Mouse (Mus musculus): ENCODE results near the gene Armc10. TPM values are rescaled to one million over a fixed set of nuclear protein-coding genes. Genes with fewer than 3 reads are reported as not detected.
"Not testable (repeated sequence)": the region's sequence is repeated elsewhere in the genome, so short reads cannot be mapped to it uniquely, and the experiment has no call there.

The Armc10 gene
- polyA plus RNA-seq, 1 experiment from 2014 or later = 93.1 TPM

DNA sequence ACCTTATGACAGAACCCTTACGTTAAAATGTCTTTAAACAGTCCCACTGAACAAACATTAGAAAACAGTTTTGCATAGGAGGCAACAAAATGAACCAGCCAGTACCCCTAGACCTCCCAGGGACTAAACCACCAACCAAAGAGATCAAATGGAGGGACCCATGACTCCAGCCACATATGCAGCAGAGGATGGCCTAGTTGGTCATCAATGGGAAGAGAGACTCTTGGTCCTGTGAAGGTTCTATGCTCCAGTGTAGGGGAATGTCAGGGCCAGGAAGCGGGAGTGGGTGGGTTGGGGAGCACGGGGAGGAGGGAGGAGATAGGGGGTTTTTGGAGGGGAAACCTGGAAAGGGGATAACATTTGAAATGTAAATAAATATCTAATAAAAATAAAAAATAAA, 53.9 kb downstream of the Armc10 start:
- H3K4me3 ChIP-seq (ENCODE audit: low read depth, low read length); ATAC-seq (ENCODE audit: low FRiP score); H3K27me3 ChIP-seq (ENCODE audit: control insufficient read depth, insufficient read depth, low read length); H3K9me3 ChIP-seq (ENCODE audit: control insufficient read depth, low read length); H3K4me1 ChIP-seq (ENCODE audit: control insufficient read depth, insufficient read depth, low read length); H3K27ac ChIP-seq (ENCODE audit: low read depth, low read length); H3K9ac ChIP-seq (ENCODE audit: low read length); H3K36me3 ChIP-seq (ENCODE audit: control insufficient read depth, insufficient read depth, low read length): not testable (repeated sequence)
- 84% methylated on average over 3 of the region's 3 CpGs for WGBS
- H3K4me2 ChIP-seq = peak overlapping the region; percentile 30
- DNase-seq (ENCODE audit: low spot score, missing footprints) = peak; percentile 49

DNA sequence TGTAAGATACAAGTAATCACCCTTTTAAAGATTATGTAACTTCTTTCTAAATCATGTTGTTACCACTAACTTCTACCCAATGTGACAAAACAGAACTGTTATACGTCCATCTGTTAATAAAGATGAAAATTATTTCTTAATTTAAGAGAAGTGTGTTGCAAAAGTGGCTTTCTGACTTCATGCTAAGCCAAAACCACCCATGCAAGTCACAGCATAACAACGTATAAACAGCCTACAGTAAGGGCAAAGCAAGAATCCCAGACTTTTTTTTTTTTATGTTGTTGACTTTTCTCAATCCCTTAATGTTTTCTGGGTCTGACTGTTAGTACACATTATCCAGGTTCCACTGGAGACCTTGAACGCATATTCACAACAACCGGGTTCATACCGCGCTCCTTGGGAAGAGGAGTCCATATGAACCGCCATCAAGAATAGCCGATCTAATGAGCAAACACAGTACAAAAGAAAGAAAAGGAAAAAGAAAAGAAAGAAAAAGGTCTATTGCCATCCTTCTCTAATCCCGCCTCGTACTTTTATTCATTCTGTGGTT, 54.7 kb downstream of the Armc10 start:
- Histone ChIP-seq H3K9me3 (ENCODE audit: control insufficient read depth, low read length) (no peaks in the 10 kb centered on the region), H3K4me2 (peak overlapping the region; percentile 61), H3K27me3 (ENCODE audit: control insufficient read depth, insufficient read depth, low read length) (no peaks in the 10 kb centered on the region), H3K27ac (ENCODE audit: low read depth, low read length) (no peak overlapping the region), H3K4me1 (ENCODE audit: control insufficient read depth, insufficient read depth, low read length) (no peaks in the 10 kb centered on the region; the same call in 1 of the 2 replicates), H3K9ac (ENCODE audit: low read length) (peak overlapping the region; percentile 61), H3K4me3 (ENCODE audit: low read depth, low read length) (peak overlapping the region; percentile 57), H3K36me3 (ENCODE audit: control insufficient read depth, insufficient read depth, low read length) (no peaks in the 10 kb centered on the region)
- 13% methylated on average over 10 of the region's 10 CpGs for WGBS
- DNase-seq (ENCODE audit: low spot score, missing footprints) (no peak), ATAC-seq (ENCODE audit: low FRiP score) (no peak)

DNA sequence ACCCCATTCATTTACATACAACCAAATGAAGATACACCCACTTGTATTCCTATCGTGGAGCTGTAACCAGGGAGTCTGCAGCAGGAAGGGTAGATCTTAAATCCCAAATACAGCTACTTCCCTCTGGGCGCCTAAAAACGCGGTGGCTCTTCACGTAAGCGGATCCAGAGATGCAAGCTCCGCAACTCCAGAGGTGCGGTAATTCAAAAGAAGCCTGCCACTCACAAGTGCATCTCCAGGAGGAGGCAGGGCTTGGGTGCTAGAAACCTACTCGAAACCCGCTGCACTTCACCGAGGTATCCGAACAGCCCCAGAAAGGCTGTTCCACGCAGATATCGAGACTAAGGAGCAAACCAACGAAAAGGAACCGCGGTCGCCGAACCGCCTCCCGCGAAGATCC, 55.3 kb downstream of the Armc10 start:
- ATAC-seq (ENCODE audit: low FRiP score) (peak; percentile 75), DNase-seq (ENCODE audit: low spot score, missing footprints) (no peak)
- peak overlapping the region; percentile 0; the same call in 1 of the 2 replicates for H3K27ac ChIP-seq (ENCODE audit: low read depth, low read length)
- no peaks in the 10 kb centered on the region for H3K9me3 ChIP-seq (ENCODE audit: control insufficient read depth, low read length)
- no peaks in the 10 kb centered on the region for H3K36me3 ChIP-seq (ENCODE audit: control insufficient read depth, insufficient read depth, low read length)
- H3K4me3 ChIP-seq (ENCODE audit: low read depth, low read length) = peak overlapping the region; percentile 57
- H3K27me3 ChIP-seq (ENCODE audit: control insufficient read depth, insufficient read depth, low read length) = no peaks in the 10 kb centered on the region
- H3K9ac ChIP-seq (ENCODE audit: low read length) = peak overlapping the region; percentile 61
- no peaks in the 10 kb centered on the region; the same call in 1 of the 2 replicates for H3K4me1 ChIP-seq (ENCODE audit: control insufficient read depth, insufficient read depth, low read length)
- peak overlapping the region; percentile 61 for H3K4me2 ChIP-seq
- under 1% methylated on average over 22 of the region's 22 CpGs for WGBS

DNA sequence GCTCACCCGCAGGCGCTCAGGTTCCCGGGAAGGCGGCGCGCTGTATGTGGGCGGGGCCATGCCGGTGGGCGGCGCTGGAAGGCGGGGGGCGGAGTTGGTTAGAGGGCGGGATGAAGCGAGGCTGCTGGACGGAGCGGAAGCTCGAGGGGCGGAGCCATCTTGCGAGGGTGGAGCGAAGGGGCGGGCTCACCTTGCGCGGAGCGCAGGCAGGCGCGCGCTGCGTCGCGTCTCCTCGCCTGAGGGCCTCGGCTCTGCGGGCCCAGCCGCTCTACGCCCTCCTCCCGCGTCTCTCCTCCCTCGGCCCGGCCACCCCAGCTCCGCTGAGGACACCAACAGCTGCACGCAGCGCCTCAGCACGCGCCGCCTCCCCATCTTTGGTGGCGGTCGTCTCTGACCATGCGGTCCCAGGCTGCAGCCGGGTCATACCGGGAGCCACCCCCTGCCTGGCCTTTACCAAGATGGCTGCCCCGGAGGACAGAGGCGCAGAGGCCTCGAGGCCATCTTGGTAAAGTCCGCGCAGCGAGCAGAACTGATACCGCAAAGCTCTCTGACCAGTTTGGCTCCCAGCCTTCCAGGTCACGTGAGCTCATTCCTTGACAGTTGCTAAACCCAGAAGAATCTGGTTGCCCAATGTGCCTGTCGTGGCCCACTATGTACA, 55.9 kb downstream of the Armc10 start, which contains the start of gene Napepld:
Napepld (minus strand) TSS at position 46 of the 658 bp plus-strand sequence.
- Histone ChIP-seq H3K4me2 (peak within 1 kb of the TSS; percentile 61), H3K36me3 (ENCODE audit: control insufficient read depth, insufficient read depth, low read length) (no peaks in the 10 kb centered on the region), H3K4me1 (ENCODE audit: control insufficient read depth, insufficient read depth, low read length) (no peaks in the 10 kb centered on the region; the same call in 1 of the 2 replicates), H3K27ac (ENCODE audit: low read depth, low read length) (peak within 1 kb of the TSS; percentile 97), H3K27me3 (ENCODE audit: control insufficient read depth, insufficient read depth, low read length) (no peaks in the 10 kb centered on the region), H3K4me3 (ENCODE audit: low read depth, low read length) (peak within 1 kb of the TSS; percentile 57), H3K9ac (ENCODE audit: low read length) (peak within 1 kb of the TSS; percentile 88), H3K9me3 (ENCODE audit: control insufficient read depth, low read length) (no peaks in the 10 kb centered on the region)
- ATAC-seq (ENCODE audit: low FRiP score) = peak; percentile 99
- peak; percentile 100 for DNase-seq (ENCODE audit: low spot score, missing footprints)
- WGBS = under 1% methylated on average over 44 of the region's 59 CpGs

DNA sequence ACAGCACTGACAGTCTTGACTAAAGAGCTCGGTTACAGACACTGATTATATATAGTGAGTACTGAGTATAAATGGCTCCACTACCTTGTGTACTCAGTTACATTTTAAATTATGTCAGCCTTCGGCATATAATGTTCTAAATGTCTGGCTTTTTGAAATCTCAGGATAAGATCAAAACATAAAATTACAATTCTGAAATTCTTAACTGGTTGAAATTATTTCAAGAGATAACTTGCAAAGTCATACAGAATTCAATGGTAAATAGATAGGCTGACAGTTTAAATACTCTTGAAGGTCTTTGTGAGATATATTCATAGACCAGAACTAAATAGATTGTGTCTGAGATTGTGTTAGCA, 56.4 kb downstream of the Armc10 start:
- no peaks in the 10 kb centered on the region for H3K27me3 ChIP-seq (ENCODE audit: control insufficient read depth, insufficient read depth, low read length)
- no peaks in the 10 kb centered on the region; the same call in 1 of the 2 replicates for H3K4me1 ChIP-seq (ENCODE audit: control insufficient read depth, insufficient read depth, low read length)
- H3K36me3 ChIP-seq (ENCODE audit: control insufficient read depth, insufficient read depth, low read length) = no peaks in the 10 kb centered on the region
- H3K4me2 ChIP-seq = peak overlapping the region; percentile 61
- H3K9ac ChIP-seq (ENCODE audit: low read length) = peak overlapping the region; percentile 88
- H3K27ac ChIP-seq (ENCODE audit: low read depth, low read length) = peak overlapping the region; percentile 97
- ATAC-seq (ENCODE audit: low FRiP score) (no peak), DNase-seq (ENCODE audit: low spot score, missing footprints) (no peak)
- peak overlapping the region; percentile 57 for H3K4me3 ChIP-seq (ENCODE audit: low read depth, low read length)
- WGBS = 55% methylated on average over 2 of the region's 2 CpGs
- H3K9me3 ChIP-seq (ENCODE audit: control insufficient read depth, low read length) = no peaks in the 10 kb centered on the region

DNA sequence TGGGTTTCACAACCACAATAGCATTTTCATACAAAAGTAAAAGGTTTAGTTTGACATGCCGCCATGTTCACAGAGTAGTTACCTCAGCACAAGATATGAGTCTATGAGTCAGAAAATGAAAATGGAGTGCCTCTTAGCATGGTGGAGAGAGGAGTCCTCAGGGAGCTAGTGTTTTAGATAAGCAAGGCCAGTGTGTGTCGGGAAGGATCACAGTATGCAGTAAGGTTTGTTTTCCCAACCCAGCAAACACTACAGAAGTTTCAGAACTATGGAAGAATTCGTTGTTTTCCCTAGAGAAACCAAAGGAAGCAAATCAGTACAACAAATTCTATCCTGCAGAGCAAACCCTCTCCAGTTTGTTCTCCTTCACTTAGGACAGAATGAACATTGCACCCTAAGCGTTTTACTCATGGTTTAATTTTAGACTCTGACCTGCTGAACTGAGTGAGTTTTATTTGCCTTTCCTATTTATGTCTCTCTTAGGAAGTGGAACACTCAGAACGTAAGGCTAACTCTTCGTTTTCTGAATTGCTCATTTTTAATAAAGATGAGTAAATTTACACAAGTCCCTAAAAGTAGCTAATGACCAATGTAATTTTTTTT, 57.4 kb downstream of the Armc10 start:
- Histone ChIP-seq H3K9ac (ENCODE audit: low read length) (no peak overlapping the region), H3K27ac (ENCODE audit: low read depth, low read length) (no peak overlapping the region)

DNA sequence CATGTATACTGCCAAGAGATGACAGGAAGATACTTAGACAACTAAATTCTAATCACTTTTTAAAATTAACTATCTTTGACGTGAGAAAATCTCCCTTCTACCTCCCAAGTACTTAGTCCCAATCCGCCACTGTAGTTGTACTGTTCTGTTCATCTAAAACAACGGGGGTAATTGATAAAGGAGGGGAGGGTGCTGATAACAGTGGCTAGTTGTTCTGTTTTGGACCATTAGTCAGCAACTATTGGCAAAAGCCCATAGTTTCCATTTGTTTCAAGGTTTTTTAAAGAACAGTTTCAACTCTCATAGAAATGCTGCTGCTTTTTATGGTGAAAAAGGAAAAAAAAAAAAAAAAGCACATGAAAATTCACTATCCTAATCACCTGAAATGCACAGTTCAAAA, 58.1 kb downstream of the Armc10 start:
- H3K4me1 ChIP-seq (ENCODE audit: control insufficient read depth, insufficient read depth, low read length) = no peaks in the 10 kb centered on the region
- no peaks in the 10 kb centered on the region for H3K27me3 ChIP-seq (ENCODE audit: control insufficient read depth, insufficient read depth, low read length)
- no peak overlapping the region for H3K4me3 ChIP-seq (ENCODE audit: low read depth, low read length)
- H3K9me3 ChIP-seq (ENCODE audit: control insufficient read depth, low read length) = no peaks in the 10 kb centered on the region
- ATAC-seq (ENCODE audit: low FRiP score) (no peak), DNase-seq (ENCODE audit: low spot score, missing footprints) (peak; percentile 19)
- no peak overlapping the region for H3K27ac ChIP-seq (ENCODE audit: low read depth, low read length)
- WGBS = 88% methylated on average over 3 of the region's 3 CpGs
- no peak overlapping the region for H3K9ac ChIP-seq (ENCODE audit: low read length)
- H3K4me2 ChIP-seq = no peak overlapping the region
- H3K36me3 ChIP-seq (ENCODE audit: control insufficient read depth, insufficient read depth, low read length) = no peaks in the 10 kb centered on the region

More for the DNA sequence above, 57.4 kb downstream of the Armc10 start:
- no peaks in the 10 kb centered on the region for H3K4me1 ChIP-seq (ENCODE audit: control insufficient read depth, insufficient read depth, low read length)
- no peak overlapping the region for H3K4me2 ChIP-seq
- DNase-seq (ENCODE audit: low spot score, missing footprints) = peak; percentile 28
- H3K9me3 ChIP-seq (ENCODE audit: control insufficient read depth, low read length) = no peaks in the 10 kb centered on the region
- no peak overlapping the region for H3K4me3 ChIP-seq (ENCODE audit: low read depth, low read length)
- no peaks in the 10 kb centered on the region for H3K36me3 ChIP-seq (ENCODE audit: control insufficient read depth, insufficient read depth, low read length)
- no peaks in the 10 kb centered on the region for H3K27me3 ChIP-seq (ENCODE audit: control insufficient read depth, insufficient read depth, low read length)
- WGBS = 79% methylated on average over 6 of the region's 6 CpGs
- ATAC-seq (ENCODE audit: low FRiP score) = no peak

- H3K36me3 ChIP-seq (ENCODE audit: control insufficient read depth, insufficient read depth, low read length) = no peaks in the 10 kb centered on the region
- H3K9me3 ChIP-seq (ENCODE audit: control insufficient read depth, low read length) = no peaks in the 10 kb centered on the region
- H3K4me1 ChIP-seq (ENCODE audit: control insufficient read depth, insufficient read depth, low read length) = no peaks in the 10 kb centered on the region
- WGBS = 93% methylated on average over 4 of the region's 4 CpGs
- DNase-seq (ENCODE audit: low spot score, missing footprints) = no peak
- H3K27me3 ChIP-seq (ENCODE audit: control insufficient read depth, insufficient read depth, low read length) = no peaks in the 10 kb centered on the region
- no peak for ATAC-seq (ENCODE audit: low FRiP score)
- H3K4me2 ChIP-seq = no peak overlapping the region
- H3K27ac ChIP-seq (ENCODE audit: low read depth, low read length) = no peak overlapping the region
- H3K4me3 ChIP-seq (ENCODE audit: low read depth, low read length) = no peak overlapping the region
- no peak overlapping the region for H3K9ac ChIP-seq (ENCODE audit: low read length)
Observed at GRCm38 (mm10) chr5:21706546-21706945, 60.9 kb downstream of the Armc10 start.

DNA sequence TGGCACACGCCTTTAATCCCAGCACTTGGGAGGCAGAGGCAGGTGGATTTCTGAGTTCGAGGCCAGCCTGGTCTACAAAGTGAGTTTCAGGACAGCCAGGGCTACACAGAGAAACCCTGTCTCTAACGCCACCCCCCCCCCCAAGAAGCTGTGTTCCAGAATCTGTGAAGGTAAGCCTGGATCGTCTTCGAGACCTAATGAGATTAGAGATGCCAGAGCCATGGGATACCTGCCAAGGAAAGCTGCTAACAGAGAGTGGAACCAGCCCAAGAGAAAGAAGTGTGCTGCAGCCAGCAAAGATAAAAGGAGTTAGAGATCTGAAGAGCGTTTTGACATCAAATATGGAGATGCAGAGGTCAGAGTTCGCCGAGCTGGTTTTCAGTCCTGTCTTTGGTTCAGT, 62.4 kb downstream of the Armc10 start:
- ATAC-seq (ENCODE audit: low FRiP score); H3K36me3 ChIP-seq (ENCODE audit: control insufficient read depth, insufficient read depth, low read length); H3K27ac ChIP-seq (ENCODE audit: low read depth, low read length); H3K27me3 ChIP-seq (ENCODE audit: control insufficient read depth, insufficient read depth, low read length); H3K9me3 ChIP-seq (ENCODE audit: control insufficient read depth, low read length); H3K4me1 ChIP-seq (ENCODE audit: control insufficient read depth, insufficient read depth, low read length); H3K4me3 ChIP-seq (ENCODE audit: low read depth, low read length); H3K9ac ChIP-seq (ENCODE audit: low read length); H3K4me2 ChIP-seq: not testable (repeated sequence)
- DNase-seq (ENCODE audit: low spot score, missing footprints) = peak; percentile 61
- WGBS = 88% methylated on average over 8 of the region's 8 CpGs
